Mouse (Mus musculus) CD4-positive, CD25-positive, alpha-beta regulatory T cell, adult 2 months (primary cell): Measurements from ENCODE around the gene Gtf3c6.

Experiments
- DNase-seq: peaks from one replicate; pipeline ENCODE4 v3.0.0-alpha.2; 2012; ENCODE audit warnings: low read depth, low spot score

Gtf3c6 gene

DNA sequence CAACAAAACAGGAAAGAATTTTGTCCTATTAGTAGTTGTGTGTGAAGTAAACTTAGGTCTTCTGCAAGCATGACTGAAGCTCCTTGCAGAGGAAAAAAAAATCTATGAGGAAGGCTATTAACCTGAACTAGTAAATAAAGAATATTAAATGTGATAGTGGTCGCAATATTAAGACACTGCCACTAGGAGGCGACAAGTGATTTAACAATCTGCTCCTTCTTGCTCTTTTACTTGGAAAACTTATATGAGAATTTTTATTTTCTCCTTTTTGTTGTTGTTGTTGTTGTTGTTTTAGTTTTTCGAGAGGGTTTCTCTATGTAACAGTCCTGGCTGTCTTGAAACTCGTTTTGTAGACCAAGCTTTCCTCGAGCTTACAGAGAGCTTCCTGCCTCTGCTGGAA lies 1.1 kb upstream of the Gtf3c6 start:
- peak; percentile 81 for DNase-seq

- peak; percentile 94 for DNase-seq
Measured at GRCm38 (mm10) chr10:40258401-40258966, 576 bp upstream of the Gtf3c6 start.

DNA sequence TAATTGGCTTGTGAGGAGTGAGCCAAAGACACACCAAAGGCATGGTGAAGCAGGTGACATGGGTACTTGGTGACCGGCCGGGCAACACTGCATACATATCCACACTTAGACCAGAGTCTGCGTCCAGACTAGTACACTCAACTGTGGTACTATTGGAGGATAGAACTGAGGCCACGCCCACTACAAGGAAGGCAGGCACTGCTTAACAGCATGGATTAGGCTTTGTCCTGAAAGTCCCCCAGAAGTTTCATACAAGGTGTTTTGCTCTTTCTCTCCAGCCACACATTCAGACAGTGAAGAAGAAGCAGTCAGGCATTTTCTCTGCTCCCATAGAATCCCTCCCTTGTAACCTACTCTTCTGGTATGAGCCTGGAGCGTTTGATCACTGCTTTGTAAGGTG lies 1.2 kb downstream of the Gtf3c6 start:
- peak; percentile 60 for DNase-seq

DNA sequence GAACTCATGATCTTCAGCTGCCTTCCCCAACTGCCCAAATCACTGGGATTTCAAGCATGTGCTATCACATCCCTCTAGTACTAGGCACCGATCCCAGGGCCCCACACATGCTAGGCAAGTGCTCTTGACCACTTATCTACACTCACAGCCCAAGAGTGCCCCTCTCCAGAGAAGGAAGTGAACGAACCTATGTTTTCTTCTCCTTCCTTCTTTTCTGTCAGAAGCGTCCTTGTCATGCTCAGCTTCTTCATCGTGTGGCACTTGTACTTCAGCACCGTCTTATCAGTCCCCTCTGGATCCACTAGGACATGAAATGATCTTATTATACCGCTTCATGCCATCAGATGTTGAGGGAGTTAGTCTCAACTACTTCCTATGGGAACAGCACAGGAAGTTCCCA lies 6.9 kb downstream of the Gtf3c6 start:
- DNase-seq: no peak

- DNase-seq: no peak
Measured at GRCm38 (mm10) chr10:40249625-40250024, 8.3 kb downstream of the Gtf3c6 start.

GRCm38 (mm10) chr10:40247166-40247716 lies 10.7 kb downstream of the Gtf3c6 start:
- DNase-seq: no peak

DNA sequence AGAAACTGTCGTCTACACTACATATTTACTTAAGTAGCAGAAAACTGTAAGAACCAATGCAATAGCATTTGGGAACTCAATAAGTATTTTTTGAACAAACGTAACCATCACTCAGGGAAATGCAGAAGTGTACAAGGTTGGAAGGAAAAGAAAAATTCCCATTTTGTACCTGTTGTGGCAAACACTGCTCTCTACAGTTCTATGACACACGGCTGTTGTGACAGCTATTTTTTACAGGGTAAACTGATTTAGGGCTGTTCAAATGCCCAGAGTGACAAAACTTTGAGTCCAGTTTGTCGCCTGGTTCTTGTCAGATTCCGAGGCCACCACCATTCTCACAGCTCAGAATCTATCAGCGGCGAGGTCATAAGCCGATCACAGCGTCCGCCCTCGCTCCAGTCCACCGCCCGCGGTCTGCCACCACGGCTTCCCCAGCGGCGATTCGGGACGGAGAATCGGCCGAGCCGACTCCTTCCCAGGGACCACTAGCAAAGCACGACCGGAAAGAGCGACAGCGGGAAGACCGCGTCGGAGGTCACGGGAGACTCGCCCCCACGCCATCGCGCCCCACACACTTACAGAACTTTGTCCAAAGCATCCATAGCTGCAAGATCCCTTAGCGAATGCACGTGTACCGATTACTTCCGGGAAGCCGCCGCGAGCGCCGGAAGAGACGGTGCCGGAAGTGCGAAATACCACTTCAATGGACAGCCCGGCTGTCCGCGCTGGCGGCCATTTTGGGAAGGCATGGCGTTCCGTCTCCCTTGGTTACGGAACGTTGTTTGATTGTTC lies 11.3 kb downstream of the Gtf3c6 start, which contains the start of gene Rpf2:
Rpf2 (minus strand) TSS at position 663 of the 792 bp plus-strand sequence.
- peak; percentile 91 for DNase-seq

GRCm38 (mm10) chr10:40237826-40238225 lies 20.1 kb downstream of the Gtf3c6 start:
- DNase-seq: no peak

- DNase-seq: no peak
Measured at GRCm38 (mm10) chr10:40233241-40233640, 24.7 kb downstream of the Gtf3c6 start.

DNA sequence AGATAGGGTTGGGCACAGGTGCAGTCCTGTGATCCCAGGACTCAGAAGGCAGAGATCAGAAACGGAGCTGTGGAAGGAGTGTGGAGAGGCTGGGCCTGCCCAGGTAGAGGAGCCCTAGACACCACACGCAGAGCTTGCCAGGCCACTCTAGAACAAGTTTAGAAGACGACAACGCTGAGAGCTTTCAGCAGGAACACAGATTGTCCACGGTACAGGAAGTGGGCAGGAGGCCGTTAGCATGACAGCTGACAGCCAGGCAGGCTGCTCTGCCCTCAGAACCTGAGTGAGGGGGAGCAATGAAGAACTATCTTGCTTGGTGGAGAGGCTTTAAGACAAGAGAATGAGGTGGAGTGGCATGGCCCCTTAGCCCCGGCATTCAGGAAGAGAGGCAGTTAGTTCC lies 25.5 kb downstream of the Gtf3c6 start:
- peak; percentile 27 for DNase-seq

DNA sequence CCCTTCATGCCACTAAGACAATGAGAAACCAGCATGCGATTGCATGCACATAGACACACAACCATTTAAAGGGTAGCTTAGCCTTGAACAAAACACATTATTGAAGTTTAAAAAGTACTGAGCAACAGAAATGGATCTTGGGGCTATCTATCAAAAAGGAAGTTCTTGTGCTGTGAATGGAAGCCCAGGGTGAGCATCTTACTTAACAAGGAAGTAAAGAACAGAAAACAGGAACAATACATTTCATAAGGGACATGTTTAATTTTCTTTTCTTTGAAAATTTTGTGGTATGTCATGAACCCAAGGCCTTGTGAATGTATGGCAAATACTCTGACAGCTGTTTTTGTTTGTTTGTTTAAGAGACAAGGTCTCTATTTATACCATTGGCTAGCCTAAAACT lies 28.2 kb downstream of the Gtf3c6 start:
- no peak for DNase-seq

DNA sequence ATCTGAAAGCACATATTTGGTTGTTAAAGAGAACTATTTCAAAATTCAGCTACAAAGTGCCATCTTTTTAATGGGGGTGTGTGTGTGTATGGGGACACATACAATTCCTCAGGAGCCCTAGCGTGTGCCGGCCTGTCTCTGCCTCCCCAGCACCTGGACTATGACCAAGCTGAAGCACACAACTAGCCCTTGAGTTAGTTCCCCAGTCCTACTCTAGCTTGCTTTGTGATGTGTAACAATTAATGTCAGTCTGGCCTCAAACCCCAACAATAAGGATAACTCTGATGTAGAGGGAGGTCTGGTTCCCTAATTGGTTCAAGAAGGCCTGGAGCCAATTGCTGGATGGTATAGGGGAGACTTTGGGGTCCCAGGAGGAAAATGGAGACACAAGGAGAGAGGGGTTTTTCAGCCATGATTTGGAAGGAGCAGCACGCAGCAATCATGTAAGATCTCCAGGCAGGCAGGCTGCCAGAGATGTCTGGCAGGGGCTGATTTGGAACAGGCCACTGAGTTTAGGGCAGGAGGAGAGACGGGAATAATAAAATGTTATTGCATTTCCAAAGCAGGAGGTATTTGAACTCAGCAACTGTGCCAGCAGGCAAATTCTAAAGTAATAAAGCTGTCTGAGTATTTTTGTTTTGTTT lies 30.1 kb downstream of the Gtf3c6 start:
- no peak for DNase-seq

- no peak for DNase-seq
Measured at GRCm38 (mm10) chr10:40218874-40219273, 39.0 kb downstream of the Gtf3c6 start.

GRCm38 (mm10) chr10:40212443-40213169 lies 45.3 kb downstream of the Gtf3c6 start:
- peak; percentile 93 for DNase-seq
